Mouse (Mus musculus) ES-E14 (cell line): Measurements from ENCODE around the gene Itpr1. TPM values are rescaled to one million over a fixed set of nuclear protein-coding genes. Genes with fewer than 3 reads are reported as not detected.

Experiments used
- DNase-seq: peaks from one replicate; pipeline ENCODE4 v3.0.0-alpha.2; 2013; ENCODE audit warnings: low read depth, low spot score
- H3K27ac ChIP-seq: 2 replicates; pipeline ENCODE4 v1.5.1; 2012; ENCODE audit warnings: low read depth, mild to moderate bottlenecking, low read length, moderate library complexity, mixed read lengths; ENCODE audit not compliant: poor library complexity, insufficient read depth, severe bottlenecking
- H3K36me3 ChIP-seq: 2 replicates; pipeline ENCODE4 v1.6.1; 2012; ENCODE audit warnings: mild to moderate bottlenecking, low read length, moderate library complexity, mixed read lengths; ENCODE audit not compliant: control insufficient read depth, poor library complexity, insufficient read depth, severe bottlenecking
- H3K4me1 ChIP-seq, 2 experiments: fragments of 150-350 bp in 1 of 2; sonication (generic) in 1 of 2; 2 replicates each; pipeline ENCODE4 v1.6.1; 2012; ENCODE audit warnings: low read length in 2 of 2, mild to moderate bottlenecking in 1 of 2, mixed read lengths in 1 of 2; ENCODE audit not compliant: control insufficient read depth in 2 of 2, insufficient read depth in 2 of 2, poor library complexity in 1 of 2
- H3K4me3 ChIP-seq, 2 experiments: fragments of 150-350 bp in 1 of 2; sonication (generic) in 1 of 2; 2 replicates each; pipeline ENCODE4 v1.5.1; 2012; ENCODE audit warnings: low read length in 2 of 2, low read depth in 1 of 2, mild to moderate bottlenecking in 1 of 2, mixed read lengths in 1 of 2; ENCODE audit not compliant: insufficient read depth in 1 of 2, poor library complexity in 1 of 2, severe bottlenecking in 1 of 2
- H3K9ac ChIP-seq: 2 replicates; pipeline ENCODE4 v1.6.1; 2012; ENCODE audit warnings: low read depth, mild to moderate bottlenecking, low read length, mixed read lengths; ENCODE audit not compliant: poor library complexity, insufficient read depth, severe bottlenecking
- H3K9me3 ChIP-seq: fragments of 150-350 bp; sonication (generic); 2 replicates; pipeline ENCODE4 v1.6.1; 2012; ENCODE audit warnings: low read depth, mild to moderate bottlenecking, low read length; ENCODE audit not compliant: control insufficient read depth, insufficient read depth
- CHD2 ChIP-seq: IDR thresholded peaks from 2 replicates; pipeline ENCODE4 v1.6.1; 2014; ENCODE audit warnings: mild to moderate bottlenecking, low read depth, low read length, inconsistent platforms
- HCFC1 ChIP-seq: IDR thresholded peaks from 2 replicates; pipeline ENCODE4 v1.6.1; 2012; ENCODE audit warnings: low read length, inconsistent platforms, borderline replicate concordance; ENCODE audit not compliant: insufficient read depth
- MAFK ChIP-seq: IDR thresholded peaks from 2 replicates; pipeline ENCODE4 v1.6.1; 2014; ENCODE audit warnings: mild to moderate bottlenecking, low read depth, low read length, inconsistent platforms; ENCODE audit not compliant: insufficient read depth
- ZC3H11A ChIP-seq: IDR thresholded peaks from 2 replicates; pipeline ENCODE4 v1.6.1; 2012; ENCODE audit warnings: low read depth, mild to moderate bottlenecking, inconsistent platforms, low read length, borderline replicate concordance
- ZNF384 ChIP-seq: IDR thresholded peaks from 2 replicates; pipeline ENCODE4 v1.6.1; 2012; ENCODE audit warnings: low read depth, low read length, inconsistent platforms
- in situ Hi-C, 2 experiments: fragments of 600-800 bp; cut with MboI; formaldehyde crosslinking; loops; one replicate each; pipeline ENCODE4 v1.15.1; 2025; ENCODE audit warnings: low sequenced_read_pairs in 2 of 2, inconsistent platforms in 1 of 2; ENCODE audit not compliant: unreplicated experiment in 2 of 2
- total RNA-seq: library from RNA; depleted of rRNA; stranded (reverse); fragments of 300-350 nt; gene quantifications from 2 replicates; pipeline ENCODE4 v1.2.3, GENCODE M21; 2012

Gene Itpr1
- total RNA-seq, 1 experiment, result 52.8 TPM

DNA sequence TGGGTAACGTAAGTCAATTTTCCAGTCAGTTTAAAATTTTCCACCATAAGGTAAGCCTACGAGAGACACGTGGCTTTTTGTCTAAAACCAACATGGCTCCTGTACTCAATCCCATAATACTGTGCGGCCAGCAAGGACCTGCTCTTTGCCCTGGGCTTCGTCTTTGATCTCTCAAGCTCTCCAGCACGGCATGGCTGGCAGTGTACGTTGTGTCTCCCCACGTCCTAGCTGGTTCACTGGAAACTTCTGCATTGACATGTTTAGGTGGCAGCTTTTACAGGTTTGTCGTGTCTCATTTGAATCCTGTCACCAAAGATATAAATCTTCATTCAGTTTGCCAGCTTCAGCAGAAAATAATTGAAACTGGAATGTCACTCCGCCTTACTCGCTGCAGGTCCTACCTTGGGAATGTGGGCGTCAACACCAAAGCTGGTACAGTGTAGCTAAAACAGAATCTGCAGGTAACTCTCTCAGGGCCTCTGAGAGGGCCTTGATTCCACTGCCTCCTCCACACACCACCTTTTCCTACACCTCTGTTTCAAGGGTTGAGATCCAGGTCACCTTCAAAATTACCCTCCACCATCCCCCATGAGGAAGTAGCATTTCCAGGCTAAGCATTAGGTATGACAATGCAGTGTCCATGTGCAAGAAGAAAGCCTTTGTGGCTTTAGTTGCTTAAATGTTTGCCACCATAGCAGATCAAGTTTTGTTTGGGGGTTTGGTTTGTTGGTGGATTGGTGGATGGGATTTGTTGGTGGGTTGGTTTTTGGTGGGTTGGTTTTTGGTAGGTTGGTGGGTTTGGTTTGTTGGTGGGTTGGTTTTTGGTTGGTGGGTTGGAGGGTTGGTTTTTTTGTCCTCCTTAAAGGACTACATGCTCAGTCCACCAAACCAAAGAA is 339.1 kb downstream of the Itpr1 start:
- in situ Hi-C loops, result no loop called here

DNA sequence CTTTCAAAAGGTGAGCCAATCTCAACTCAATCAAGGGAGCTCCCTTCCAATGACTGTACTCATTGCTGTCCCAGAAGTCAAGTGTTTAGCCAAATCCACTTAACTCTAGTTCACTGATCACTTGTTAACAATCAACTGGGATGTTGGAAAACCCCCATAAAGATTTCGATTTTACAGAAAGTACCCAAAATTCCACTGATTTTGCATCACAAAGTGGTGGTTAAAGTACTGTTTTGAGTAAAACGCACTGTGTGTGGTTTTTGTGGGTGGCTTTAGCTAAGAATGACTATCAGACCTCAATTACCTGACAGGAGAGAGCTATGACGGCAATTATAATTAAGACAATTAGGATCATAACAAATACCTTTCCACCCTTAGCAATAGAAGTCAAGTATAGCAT is 340.1 kb downstream of the Itpr1 start:
- no peaks in the 10 kb centered on the region; the same call in 1 of the 2 replicates for H3K36me3 ChIP-seq
- no peak overlapping the region for H3K9ac ChIP-seq
- no peak for DNase-seq
- no peak overlapping the region for H3K4me3 ChIP-seq
- in situ Hi-C loops, result no loop called here
- H3K27ac ChIP-seq, result no peak overlapping the region
- H3K4me1 ChIP-seq, result peaks cover 3 to 4% of the 10 kb centered on the region in 2 experiments; a peak in 2 of 4 replicates
- no peaks in the 10 kb centered on the region for H3K9me3 ChIP-seq
- TF ChIP-seq MAFK, result no peak
- no peak for TF ChIP-seq ZC3H11A
- TF ChIP-seq CHD2, result no peak
- TF ChIP-seq ZNF384, result no peak
- TF ChIP-seq HCFC1, result no peak

More for the DNA sequence above, 339.1 kb downstream of the Itpr1 start:
- H3K27ac ChIP-seq, result no peak overlapping the region
- H3K9ac ChIP-seq, result no peak overlapping the region
- DNase-seq, result no peak
- TF ChIP-seq ZNF384 (no peak), HCFC1 (no peak), MAFK (no peak)
- no peak overlapping the region for H3K4me3 ChIP-seq
- H3K9me3 ChIP-seq, result no peaks in the 10 kb centered on the region
- H3K4me1 ChIP-seq, result peaks cover 0 to 2% of the 10 kb centered on the region in 2 experiments; a peak in 2 of 4 replicates
- no peaks in the 10 kb centered on the region; the same call in 1 of the 2 replicates for H3K36me3 ChIP-seq

DNA sequence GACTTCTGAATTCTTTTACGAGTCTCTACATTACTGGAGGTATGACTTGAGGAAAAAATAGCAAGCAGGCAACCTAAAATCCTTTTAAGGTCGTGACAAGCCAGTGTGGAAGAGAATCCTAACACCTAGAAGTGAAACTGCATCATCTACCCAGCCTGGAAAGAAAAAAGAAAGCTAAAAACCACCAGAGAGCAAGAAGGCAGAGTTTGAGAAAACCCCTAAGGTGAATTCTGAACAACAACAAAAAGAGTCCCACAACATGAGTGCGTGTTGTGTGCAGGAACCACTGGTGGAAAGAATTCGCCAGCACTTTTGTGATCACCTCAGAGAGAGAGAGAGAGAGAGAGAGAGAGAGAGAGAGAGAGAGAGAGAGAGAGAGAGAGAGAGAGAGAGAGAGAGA is 340.6 kb downstream of the Itpr1 start:
- no peak for TF ChIP-seq CHD2
- TF ChIP-seq ZNF384, result no peak
- Histone ChIP-seq H3K27ac (no peak overlapping the region), H3K36me3 (no peaks in the 10 kb centered on the region; the same call in 1 of the 2 replicates), H3K9ac (no peak overlapping the region), H3K4me3 (no peak overlapping the region), H3K9me3 (no peaks in the 10 kb centered on the region), H3K4me1 (peaks cover 4 to 6% of the 10 kb centered on the region in 2 experiments; a peak in 3 of 4 replicates)
- DNase-seq, result no peak
- in situ Hi-C loops, result no loop called here

DNA sequence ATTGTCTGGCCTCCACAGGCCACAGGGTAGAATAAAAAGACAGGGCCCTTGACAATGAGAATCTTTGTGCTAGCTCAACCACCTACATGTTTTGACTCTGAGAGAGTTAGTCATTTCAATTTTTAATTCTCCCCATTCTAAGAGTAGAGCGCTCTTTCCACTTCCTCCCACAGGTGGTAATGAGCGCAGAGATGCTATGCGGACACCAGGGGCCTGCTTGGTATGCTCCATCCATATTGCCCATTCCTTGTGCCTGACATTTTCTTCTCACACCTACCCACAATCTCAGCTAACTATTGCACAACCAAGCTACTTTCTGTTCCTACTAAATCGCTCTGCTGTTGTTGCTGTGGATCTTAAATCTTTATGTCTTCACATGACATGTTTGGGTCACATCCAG is 341.5 kb downstream of the Itpr1 start:
- H3K36me3 ChIP-seq, result no peaks in the 10 kb centered on the region; the same call in 1 of the 2 replicates
- H3K4me3 ChIP-seq, result no peak overlapping the region
- no peak overlapping the region for H3K9ac ChIP-seq
- no peaks in the 10 kb centered on the region for H3K9me3 ChIP-seq
- no peak for DNase-seq
- in situ Hi-C loops, result no loop called here
- peaks cover 4 to 6% of the 10 kb centered on the region in 2 experiments; a peak in 3 of 4 replicates for H3K4me1 ChIP-seq
- no peak overlapping the region for H3K27ac ChIP-seq
- no peak for TF ChIP-seq HCFC1
- no peak for TF ChIP-seq CHD2
- no peak for TF ChIP-seq ZC3H11A
- no peak for TF ChIP-seq ZNF384
- TF ChIP-seq MAFK, result no peak
